9 mouse cellular contexts compared by ENCODE assay signal in genomic region chr2:28770697-28771096, GRCm38 (mm10).
DNase-seq lines count a peak whose midpoint lies in the region; ATAC-seq and TF ChIP-seq lines count a peak whose summit lies in the region.
"Had no signal": no experiment of that assay in that cellular context is flagged by ENCODE, and none has a peak within 500 bp of the region (broad histone marks: within the 10 kb centered on the region; RNA-seq: fewer than 3 reads in every experiment).

No protein-coding gene starts in this region.

- H3K4me2 ChIP-seq in lung, embryonic 15.5 days, result peak overlapping the region; percentile 36; the same call in 1 of the 2 replicates

- no peaks in the 10 kb centered on the region for H3K9me3 ChIP-seq in lung, embryonic 15.5 days

- TF ChIP-seq CTCF in kidney, adult 2 months (conservative IDR thresholded peaks at IDR 0.05; ENCODE audit: insufficient read depth, insufficient read length, low read depth, low read length), result no peak

- WGBS in lung, embryonic 15.5 days, result 20% methylated on average over 5 of the region's 5 CpGs
- WGBS in kidney, adult 2 months, result 5% methylated on average over 5 of the region's 5 CpGs

- TF ChIP-seq POLR2A in kidney, adult 2 months (IDR thresholded peaks at IDR 0.05; ENCODE audit: low read depth, low read length), result no peak

- H3K4me3 ChIP-seq in lung, embryonic 15.5 days, result no peak overlapping the region
- H3K4me3 ChIP-seq in kidney, adult 2 months (ENCODE audit: insufficient read depth, low read depth, low read length), result no peak overlapping the region

- ATAC-seq in lung, embryonic 15.5 days (ENCODE audit: borderline replicate concordance, extremely low read depth, low FRiP score, low TSS enrichment), result no peak

- no peaks in the 10 kb centered on the region for H3K27me3 ChIP-seq in lung, embryonic 15.5 days
- no peaks in the 10 kb centered on the region for H3K27me3 ChIP-seq in kidney, adult 2 months (replicated peaks; ENCODE audit: control insufficient read depth, insufficient read depth, low read length)

- no peak for DNase-seq in lung, adult 18-20 months
- DNase-seq in heart, postnatal 36 days, result peak; percentile 8 to 11
- DNase-seq in kidney, adult 2 months, result peak; percentile 79
- DNase-seq in mesoderm, embryonic 11.5 days (ENCODE audit: low read depth, low spot score), result peak; percentile 45
- DNase-seq in layer of hippocampus, adult 18-20 months (ENCODE audit: low spot score in 2 of 2), result no peak
- DNase-seq in adrenal gland, adult 18-20 months (ENCODE audit: low spot score in 2 of 2), result no peak
- DNase-seq: adrenal gland, adult 8-10 months; cerebellum, adult 18-20 months had no signal

- no peaks in the 10 kb centered on the region for H3K36me3 ChIP-seq in lung, embryonic 15.5 days
- no peaks in the 10 kb centered on the region for H3K36me3 ChIP-seq in kidney, adult 2 months (ENCODE audit: control insufficient read depth, insufficient read depth, low read length)

- H3K9ac ChIP-seq in lung, embryonic 15.5 days, result no peak overlapping the region

- 0 out of 2 replicates have a peak overlapping the region, but pooled peaks have one; percentile 7 for H3K27ac ChIP-seq in lung, embryonic 15.5 days
- H3K27ac ChIP-seq in kidney, adult 2 months (ENCODE audit: insufficient read depth, low read depth, low read length), result no peak overlapping the region

- peaks cover 17% of the 10 kb centered on the region for H3K4me1 ChIP-seq in lung, embryonic 15.5 days
- H3K4me1 ChIP-seq in kidney, adult 2 months (ENCODE audit: control insufficient read depth, insufficient read depth, low read length), result no peaks in the 10 kb centered on the region

- intact Hi-C loops in heart, postnatal 36 days (cut with DNase I), result no loop called here

Comparison
In these comparisons a context has a peak if more than half of its experiments do, and no peak if none do; other contexts are left out.
1. DNase-seq: peak in heart, postnatal 36 days (2 of 2), kidney, adult 2 months (single experiment) and mesoderm, embryonic 11.5 days (single experiment); none in lung, adult 18-20 months (0 of 2), layer of hippocampus, adult 18-20 months (0 of 2) and adrenal gland, adult 18-20 months (0 of 2).